Mouse (Mus musculus) spleen, adult 2 months (tissue): ENCODE results near the gene Rptn.

Source experiments
- CTCF ChIP-seq: fragments of 200-500 bp; IDR thresholded peaks from 2 replicates; pipeline ENCODE4 v1.5.1; 2011; ENCODE audit warnings: mild to moderate bottlenecking, inconsistent platforms; ENCODE audit not compliant: insufficient read depth, insufficient read length, insufficient replicate concordance; ENCODE audit errors: extremely low read depth
- POLR2A ChIP-seq: fragments of 200-500 bp; IDR thresholded peaks from 2 replicates; pipeline ENCODE4 v1.6.1; 2011; ENCODE audit warnings: low read depth, low read length, inconsistent platforms

DNA sequence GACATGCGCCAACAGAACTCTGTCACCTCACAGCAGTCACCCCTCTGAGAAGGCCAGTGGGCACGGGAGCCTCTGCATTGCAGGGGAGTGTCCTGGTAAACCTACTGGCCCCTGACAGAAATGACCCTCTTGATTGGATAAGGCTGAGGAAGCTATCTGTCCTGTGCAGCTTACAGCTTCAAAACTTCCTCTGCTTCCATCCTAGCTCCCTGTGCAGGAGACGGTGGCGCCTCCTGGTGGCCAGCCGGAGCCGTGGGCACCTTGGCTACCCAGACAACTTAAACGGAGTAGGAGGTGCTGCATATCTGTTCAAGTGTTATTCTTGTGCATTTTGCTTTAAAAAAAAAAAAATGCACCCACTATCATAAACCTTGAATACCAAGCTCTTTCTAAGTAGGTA is 33.5 kb upstream of the Rptn start:
- peak; percentile 37; the same call in 1 of the 2 replicates for TF ChIP-seq CTCF
- no peak for TF ChIP-seq POLR2A
